Mouse (Mus musculus): ENCODE measurements around the gene Hadha. TPM values are rescaled to one million over a fixed set of nuclear protein-coding genes. Genes with fewer than 3 reads are reported as not detected.

Hadha gene
- polyA plus RNA-seq, 1 experiment: 29.4 TPM

DNA sequence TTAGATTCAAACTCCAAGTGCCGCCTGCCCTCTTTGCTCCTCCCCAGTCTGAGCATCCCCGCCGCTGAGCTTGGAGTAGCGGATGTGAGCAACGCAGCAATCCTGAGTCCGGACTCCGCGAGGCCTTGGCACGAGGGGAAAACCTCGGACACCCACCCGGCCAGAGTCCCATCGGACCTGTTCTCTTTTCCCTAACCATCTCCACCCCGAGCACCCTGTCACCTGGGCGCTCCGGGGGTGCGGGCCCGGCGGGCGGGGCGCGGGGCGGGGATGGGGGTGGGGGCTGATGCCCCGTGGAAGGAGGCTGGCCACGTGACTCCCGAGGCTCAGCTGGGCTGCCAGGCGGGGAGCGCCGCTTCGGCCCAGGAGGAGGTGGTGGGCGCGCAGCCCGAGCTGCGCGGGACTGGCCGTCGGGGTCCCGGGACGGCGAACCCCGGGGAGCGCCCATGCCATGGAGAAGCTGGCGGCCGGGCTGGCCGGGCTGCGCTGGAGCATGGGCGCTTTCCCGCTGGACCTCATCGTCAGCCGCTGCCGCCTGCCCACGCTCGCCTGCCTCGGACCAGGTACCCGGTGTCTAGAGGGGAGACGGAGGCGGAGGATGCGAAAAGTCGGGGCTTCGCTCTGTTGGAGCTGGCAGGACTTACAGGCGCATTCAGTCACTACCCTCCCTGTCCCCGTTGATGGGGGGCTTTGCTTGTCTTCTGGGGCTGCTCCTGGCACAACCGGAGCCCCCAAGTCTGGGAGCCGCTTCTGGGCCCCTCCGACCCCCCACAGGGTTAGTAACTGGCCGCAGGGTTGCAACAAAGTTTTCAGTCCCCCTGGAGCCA, 49.9 kb downstream of the Hadha start, which contains the start of gene Garem2:
TSS of gene Garem2 (plus strand) at position 321 of the 827 bp plus-strand sequence.
- Histone ChIP-seq H3K4me1 (ENCODE audit: control insufficient read depth, insufficient read depth, insufficient read length) (peaks cover 4% of the 10 kb centered on the region; the same call in 1 of the 2 replicates), H3K36me3 (ENCODE audit: control insufficient read depth, insufficient read depth, low read length) (no peaks in the 10 kb centered on the region), H3K4me3 (ENCODE audit: extremely low read depth, insufficient read depth, insufficient read length) (no peak within 1 kb of the TSS), H3K27ac (ENCODE audit: insufficient read depth, low read length) (no peak within 1 kb of the TSS), H3K27me3 (ENCODE audit: control insufficient read depth, insufficient read depth, low read length) (peaks cover 17% of the 10 kb centered on the region)
- DNase-seq (ENCODE audit: low read depth in 1 of 2, low spot score in 2 of 2): no peak
- WGBS: 5% methylated on average over 65 of the region's 65 CpGs
- TF ChIP-seq CTCF (IDR thresholded peaks at IDR 0.05; ENCODE audit: extremely low read depth, insufficient read depth, insufficient read length, insufficient replicate concordance) (no peak), POLR2A (IDR thresholded peaks at IDR 0.05; ENCODE audit: low read depth, low read length) (no peak)

DNA sequence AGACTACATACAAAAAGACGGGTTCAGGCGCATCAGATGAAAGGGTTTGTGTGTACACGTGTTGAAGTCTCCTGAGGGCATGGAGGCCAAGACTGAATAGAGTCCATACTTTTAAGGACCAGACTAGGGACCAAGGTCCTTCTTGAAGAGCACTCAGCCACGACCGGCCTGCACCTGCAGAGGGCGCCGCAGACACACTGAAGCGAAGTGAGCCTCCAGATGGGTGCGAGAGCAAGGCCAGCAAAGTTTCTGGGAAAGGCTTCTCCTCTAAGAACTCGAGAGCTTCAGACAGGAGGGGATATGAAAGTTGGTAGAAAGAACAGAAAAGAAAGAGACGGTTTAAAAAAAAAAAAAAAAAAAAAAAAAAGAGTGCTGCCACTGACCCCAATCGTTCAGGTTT, 50.6 kb downstream of the Hadha start:
- Histone ChIP-seq H3K4me3 (ENCODE audit: extremely low read depth, insufficient read depth, insufficient read length) (no peak overlapping the region), H3K4me1 (ENCODE audit: control insufficient read depth, insufficient read depth, insufficient read length) (peaks cover 4% of the 10 kb centered on the region; the same call in 1 of the 2 replicates), H3K27me3 (ENCODE audit: control insufficient read depth, insufficient read depth, low read length) (peaks cover 17% of the 10 kb centered on the region), H3K36me3 (ENCODE audit: control insufficient read depth, insufficient read depth, low read length) (no peaks in the 10 kb centered on the region), H3K27ac (ENCODE audit: insufficient read depth, low read length) (no peak overlapping the region)
- TF ChIP-seq POLR2A (IDR thresholded peaks at IDR 0.05; ENCODE audit: low read depth, low read length) (no peak), CTCF (IDR thresholded peaks at IDR 0.05; ENCODE audit: extremely low read depth, insufficient read depth, insufficient read length, insufficient replicate concordance) (0 out of 2 replicates have a peak, but pooled peaks have one; percentile 12)
- DNase-seq (ENCODE audit: low read depth in 1 of 2, low spot score in 2 of 2): no peak
- WGBS: 6% methylated on average over 12 of the region's 12 CpGs

DNA sequence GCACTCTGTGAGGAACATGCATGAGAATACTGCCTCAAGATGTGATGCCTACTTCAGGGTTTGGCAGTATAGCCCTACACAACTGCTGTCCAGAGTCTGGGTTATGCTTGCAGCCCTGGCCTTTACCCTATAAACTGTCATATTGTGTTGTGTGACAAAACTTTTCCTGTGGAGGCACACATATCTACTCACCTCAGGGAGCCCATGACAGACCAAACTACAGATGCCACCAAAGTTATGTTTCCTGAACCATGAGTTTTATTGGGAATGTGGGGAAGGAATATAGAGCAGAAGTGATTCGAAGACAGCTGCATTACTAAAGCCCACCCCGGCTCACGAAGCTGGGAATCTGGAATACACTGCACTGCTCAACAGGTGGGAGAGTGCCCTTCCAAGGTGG, 51.6 kb downstream of the Hadha start:
- H3K27me3 ChIP-seq (ENCODE audit: control insufficient read depth, insufficient read depth, low read length): peaks cover 17% of the 10 kb centered on the region
- WGBS: 89% methylated on average over 3 of the region's 3 CpGs

DNA sequence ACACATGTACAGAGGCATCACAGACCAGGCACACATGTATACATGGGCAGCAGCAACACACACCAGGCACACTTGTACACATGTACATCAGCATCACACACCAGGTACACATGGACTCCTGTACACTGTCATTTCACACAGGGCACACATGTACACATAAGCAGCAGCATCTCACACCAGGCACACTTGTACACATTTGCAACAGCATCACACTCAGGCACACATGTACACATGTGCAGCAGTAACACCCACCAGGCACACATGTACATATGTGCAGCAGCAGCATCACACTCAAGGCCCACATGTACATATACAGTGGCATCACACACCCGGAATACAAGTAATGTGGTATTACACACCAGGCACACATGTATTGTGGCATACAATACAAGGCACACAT, 56.7 kb downstream of the Hadha start:
- H3K4me1 ChIP-seq (ENCODE audit: control insufficient read depth, insufficient read depth, insufficient read length): no peaks in the 10 kb centered on the region
- peaks cover 1% of the 10 kb centered on the region; the same call in 1 of the 2 replicates for H3K27me3 ChIP-seq (ENCODE audit: control insufficient read depth, insufficient read depth, low read length)
- no peak overlapping the region for H3K27ac ChIP-seq (ENCODE audit: insufficient read depth, low read length)
- no peak for DNase-seq (ENCODE audit: low read depth in 1 of 2, low spot score in 2 of 2)
- TF ChIP-seq POLR2A (IDR thresholded peaks at IDR 0.05; ENCODE audit: low read depth, low read length): no peak
- TF ChIP-seq CTCF (IDR thresholded peaks at IDR 0.05; ENCODE audit: extremely low read depth, insufficient read depth, insufficient read length, insufficient replicate concordance): no peak
- H3K36me3 ChIP-seq (ENCODE audit: control insufficient read depth, insufficient read depth, low read length): no peaks in the 10 kb centered on the region
- H3K4me3 ChIP-seq (ENCODE audit: extremely low read depth, insufficient read depth, insufficient read length): no peak overlapping the region
- WGBS: 89% methylated on average over 1 of the region's 1 CpGs

More for the DNA sequence above, 51.6 kb downstream of the Hadha start:
- DNase-seq (ENCODE audit: low read depth in 1 of 2, low spot score in 2 of 2): no peak
- Histone ChIP-seq H3K27ac (ENCODE audit: insufficient read depth, low read length) (no peak overlapping the region), H3K4me1 (ENCODE audit: control insufficient read depth, insufficient read depth, insufficient read length) (peaks cover 4% of the 10 kb centered on the region; the same call in 1 of the 2 replicates), H3K4me3 (ENCODE audit: extremely low read depth, insufficient read depth, insufficient read length) (no peak overlapping the region), H3K36me3 (ENCODE audit: control insufficient read depth, insufficient read depth, low read length) (no peaks in the 10 kb centered on the region)
- TF ChIP-seq CTCF (IDR thresholded peaks at IDR 0.05; ENCODE audit: extremely low read depth, insufficient read depth, insufficient read length, insufficient replicate concordance) (no peak), POLR2A (IDR thresholded peaks at IDR 0.05; ENCODE audit: low read depth, low read length) (no peak)

DNA sequence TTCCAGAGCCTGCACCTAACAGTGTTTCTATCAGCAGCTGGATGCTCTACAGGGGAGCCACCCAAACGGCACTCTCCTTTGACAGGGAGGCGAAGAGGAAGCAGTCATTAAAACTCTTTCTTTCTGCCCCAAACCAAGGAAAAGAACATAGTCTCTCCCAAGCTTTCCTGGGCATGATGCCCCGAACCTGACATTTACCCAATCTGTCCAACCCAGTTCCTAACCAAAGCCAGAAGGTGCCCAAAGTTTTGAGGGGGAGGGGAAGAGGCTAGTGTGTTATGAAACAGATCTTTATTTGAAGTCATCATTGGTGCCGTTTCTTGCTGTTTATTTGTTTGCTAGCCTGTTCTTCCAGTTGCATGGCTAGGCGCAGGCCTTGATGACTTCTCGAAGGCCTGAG, 59.2 kb downstream of the Hadha start:
- no peak overlapping the region for H3K27ac ChIP-seq (ENCODE audit: insufficient read depth, low read length)
- 67% methylated on average over 6 of the region's 6 CpGs for WGBS
- TF ChIP-seq CTCF (IDR thresholded peaks at IDR 0.05; ENCODE audit: extremely low read depth, insufficient read depth, insufficient read length, insufficient replicate concordance) (no peak), POLR2A (IDR thresholded peaks at IDR 0.05; ENCODE audit: low read depth, low read length) (no peak)
- H3K4me1 ChIP-seq (ENCODE audit: control insufficient read depth, insufficient read depth, insufficient read length): no peaks in the 10 kb centered on the region
- no peak for DNase-seq (ENCODE audit: low read depth in 1 of 2, low spot score in 2 of 2)
- no peak overlapping the region for H3K4me3 ChIP-seq (ENCODE audit: extremely low read depth, insufficient read depth, insufficient read length)
- no peaks in the 10 kb centered on the region for H3K36me3 ChIP-seq (ENCODE audit: control insufficient read depth, insufficient read depth, low read length)
- no peaks in the 10 kb centered on the region for H3K27me3 ChIP-seq (ENCODE audit: control insufficient read depth, insufficient read depth, low read length)

DNA sequence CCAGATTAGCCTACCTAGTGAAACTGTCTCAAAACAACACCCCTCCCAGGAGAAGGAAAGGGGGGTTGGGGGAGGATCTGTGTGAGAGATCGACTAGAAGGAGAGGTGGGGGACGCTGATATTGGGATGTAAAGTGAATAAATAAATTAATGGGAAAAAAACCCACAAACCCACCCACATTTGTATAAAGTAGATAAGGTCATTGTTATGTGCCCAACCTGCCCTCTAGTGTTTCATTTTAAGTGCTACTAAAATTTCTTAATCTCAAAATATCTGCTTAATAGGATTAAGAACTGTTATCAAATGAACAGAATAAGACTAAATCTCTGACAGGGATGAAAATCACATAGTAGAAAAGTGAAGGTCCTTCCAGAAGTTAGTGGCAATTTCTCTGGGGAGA, 60.6 kb downstream of the Hadha start:
- Histone ChIP-seq H3K36me3 (ENCODE audit: control insufficient read depth, insufficient read depth, low read length) (no peaks in the 10 kb centered on the region), H3K4me1 (ENCODE audit: control insufficient read depth, insufficient read depth, insufficient read length) (no peaks in the 10 kb centered on the region), H3K4me3 (ENCODE audit: extremely low read depth, insufficient read depth, insufficient read length) (no peak overlapping the region), H3K27me3 (ENCODE audit: control insufficient read depth, insufficient read depth, low read length) (no peaks in the 10 kb centered on the region), H3K27ac (ENCODE audit: insufficient read depth, low read length) (no peak overlapping the region)
- TF ChIP-seq POLR2A (IDR thresholded peaks at IDR 0.05; ENCODE audit: low read depth, low read length) (no peak), CTCF (IDR thresholded peaks at IDR 0.05; ENCODE audit: extremely low read depth, insufficient read depth, insufficient read length, insufficient replicate concordance) (no peak)
- 60% methylated on average over 2 of the region's 2 CpGs for WGBS
- DNase-seq (ENCODE audit: low read depth in 1 of 2, low spot score in 2 of 2): no peak

DNA sequence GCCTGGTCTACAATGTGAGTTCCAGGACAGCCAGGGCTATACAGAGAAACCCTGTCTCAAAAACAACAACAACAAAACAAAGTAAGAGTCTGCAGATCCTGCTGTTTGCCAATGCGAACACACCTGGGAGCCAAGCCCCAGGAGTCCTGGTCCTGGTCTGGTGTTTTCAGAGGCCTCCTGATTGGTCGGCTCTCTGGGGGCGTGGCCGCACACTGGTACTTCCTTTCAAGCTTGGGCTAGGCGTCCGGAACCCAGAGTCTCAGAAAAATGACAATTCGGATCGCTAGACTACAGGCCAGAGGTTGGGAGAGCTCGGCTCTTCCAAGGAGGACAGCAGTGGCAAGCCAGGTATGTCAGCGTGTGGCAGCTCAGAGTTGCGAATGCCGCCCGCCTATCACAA, 62.3 kb downstream of the Hadha start:
- DNase-seq (ENCODE audit: low read depth in 1 of 2, low spot score in 2 of 2): no peak
- Histone ChIP-seq H3K27me3 (ENCODE audit: control insufficient read depth, insufficient read depth, low read length) (no peaks in the 10 kb centered on the region), H3K4me3 (ENCODE audit: extremely low read depth, insufficient read depth, insufficient read length) (no peak overlapping the region), H3K4me1 (ENCODE audit: control insufficient read depth, insufficient read depth, insufficient read length) (no peaks in the 10 kb centered on the region), H3K27ac (ENCODE audit: insufficient read depth, low read length) (no peak overlapping the region), H3K36me3 (ENCODE audit: control insufficient read depth, insufficient read depth, low read length) (no peaks in the 10 kb centered on the region)
- TF ChIP-seq CTCF (IDR thresholded peaks at IDR 0.05; ENCODE audit: extremely low read depth, insufficient read depth, insufficient read length, insufficient replicate concordance) (no peak), POLR2A (IDR thresholded peaks at IDR 0.05; ENCODE audit: low read depth, low read length) (no peak)
- whole genome bisulfite sequencing: 67% methylated on average over 13 of the region's 13 CpGs
